Mouse (Mus musculus) stomach, postnatal 0 days (tissue): Measurements from ENCODE around the gene Nnat.

ENCODE experiments used
- CTCF ChIP-seq: IDR thresholded peaks from 2 replicates; pipeline ENCODE4 v1.5.1; 2016; ENCODE audit warnings: antibody characterized with exemption, low read depth, mild to moderate bottlenecking, moderate library complexity
- EP300 ChIP-seq: optimal IDR thresholded peaks from 2 replicates; pipeline ENCODE3; 2016; ENCODE audit warnings: antibody characterized with exemption

DNA sequence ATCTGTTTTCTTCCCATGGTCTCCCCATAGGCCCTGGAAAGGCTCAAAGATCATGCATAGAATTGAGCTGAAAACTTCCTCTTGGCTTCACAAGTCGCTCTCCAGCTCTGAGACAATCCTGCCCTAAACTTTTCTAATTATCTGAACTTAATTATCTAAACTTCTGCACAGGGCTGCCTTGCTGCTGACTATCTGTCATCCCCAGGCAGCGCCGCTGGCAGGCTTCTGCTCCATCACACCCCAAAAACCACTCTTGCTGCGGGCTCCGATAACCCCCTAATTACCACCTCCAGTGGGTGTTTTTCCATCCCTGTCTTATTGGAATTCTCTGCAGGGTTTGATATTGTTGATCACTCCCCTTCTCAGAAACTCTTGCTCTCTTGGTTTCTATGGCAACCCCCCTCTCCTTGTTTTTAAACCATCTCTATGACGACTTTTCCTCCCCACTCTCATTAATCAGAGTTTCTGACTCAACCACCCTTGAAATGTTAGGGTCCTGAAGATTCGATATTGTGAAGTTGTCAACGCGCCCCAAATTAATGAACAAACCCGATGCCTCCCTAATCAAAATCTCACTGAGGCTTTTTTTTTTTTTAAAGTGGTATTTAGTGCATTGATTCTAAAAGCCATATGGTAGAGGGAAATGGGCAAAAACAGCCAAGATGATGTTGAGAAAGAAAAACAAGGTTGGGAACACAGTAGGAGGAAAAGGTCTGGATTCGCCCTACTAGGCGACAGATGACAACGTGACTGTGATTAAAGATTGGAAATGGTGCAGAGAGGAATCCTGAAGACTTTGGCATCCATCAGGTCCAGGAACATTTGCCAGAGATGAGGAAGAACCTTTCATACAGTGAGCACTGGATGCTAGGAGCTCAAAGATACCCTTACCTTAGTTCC is 29.6 kb upstream of the Nnat start:
- TF ChIP-seq CTCF (no peak), EP300 (no peak)
